Mouse (Mus musculus): ENCODE measurements around the gene Prkag3. TPM values are rescaled to one million over a fixed set of nuclear protein-coding genes. Genes with fewer than 3 reads are reported as not detected.
A peak's percentile ranks its signal among the peaks of the same experiment; 100 is the strongest.

Prkag3 gene
- 0.07 and 0.28 TPM in 2 replicates for total RNA-seq (2014; rRNA removed)
- polyA plus RNA-seq (2012; rRNA removed), result 0.02 TPM in 1 of 2 replicates, not detected in the other

GRCm38 (mm10) chr1:74748643-74749271, at the start of gene Prkag3:
Gene Prkag3 (minus strand): TSS chr1:74749221.
- Histone ChIP-seq H3K27ac (replicated peaks; ENCODE audit: insufficient read depth, low read depth, low read length) (no peak within 1 kb of the TSS), H3K4me3 (ENCODE audit: insufficient read depth, low read depth, low read length) (peak within 1 kb of the TSS; percentile 25; the same call in 1 of the 2 replicates), H3K9ac (ENCODE audit: low read depth, low read length) (peak within 1 kb of the TSS; percentile 68), H3K79me2 (ENCODE audit: control insufficient read depth, insufficient read depth, low read length) (no peaks in the 10 kb centered on the region), H3K36me3 (ENCODE audit: control insufficient read depth, insufficient read depth, low read length) (no peaks in the 10 kb centered on the region), H3K27me3 (ENCODE audit: control insufficient read depth, insufficient read depth, low read length) (no peaks in the 10 kb centered on the region), H3K4me1 (ENCODE audit: control insufficient read depth, insufficient read depth, low read length) (peaks cover 6% of the 10 kb centered on the region; the same call in 1 of the 2 replicates)
- WGBS, result 10% methylated on average over 30 of the region's 30 CpGs
- DNase-seq (ENCODE audit: extremely low read depth, low read depth, low spot score), result no peak
- TF ChIP-seq CTCF (IDR thresholded peaks at IDR 0.05; ENCODE audit: low read depth, low read length), result peak; percentile 79
- TF ChIP-seq POLR2A (IDR thresholded peaks at IDR 0.05; ENCODE audit: extremely low read depth, insufficient read depth, low read length), result no peak

GRCm38 (mm10) chr1:74797459-74797858, 48.4 kb upstream of the Prkag3 start:
- TF ChIP-seq POLR2A (IDR thresholded peaks at IDR 0.05; ENCODE audit: extremely low read depth, insufficient read depth, low read length), result no peak
- TF ChIP-seq CTCF (IDR thresholded peaks at IDR 0.05; ENCODE audit: low read depth, low read length), result no peak
- H3K9ac ChIP-seq (ENCODE audit: low read depth, low read length), result no peak overlapping the region
- no peaks in the 10 kb centered on the region for H3K4me1 ChIP-seq (ENCODE audit: control insufficient read depth, insufficient read depth, low read length)
- H3K36me3 ChIP-seq (ENCODE audit: control insufficient read depth, insufficient read depth, low read length), result no peaks in the 10 kb centered on the region
- H3K27me3 ChIP-seq (ENCODE audit: control insufficient read depth, insufficient read depth, low read length), result peaks cover 25% of the 10 kb centered on the region
- H3K79me2 ChIP-seq (ENCODE audit: control insufficient read depth, insufficient read depth, low read length), result no peaks in the 10 kb centered on the region
- no peak for DNase-seq (ENCODE audit: extremely low read depth, low read depth, low spot score)
- H3K27ac ChIP-seq (replicated peaks; ENCODE audit: insufficient read depth, low read depth, low read length), result no peak overlapping the region
- H3K4me3 ChIP-seq (ENCODE audit: insufficient read depth, low read depth, low read length), result no peak overlapping the region
- 40% methylated on average over 5 of the region's 5 CpGs for WGBS

- H3K4me3 ChIP-seq (ENCODE audit: insufficient read depth, low read depth, low read length), result no peak overlapping the region
- H3K9ac ChIP-seq (ENCODE audit: low read depth, low read length), result no peak overlapping the region
- H3K27ac ChIP-seq (replicated peaks; ENCODE audit: insufficient read depth, low read depth, low read length), result no peak overlapping the region
- no peaks in the 10 kb centered on the region for H3K36me3 ChIP-seq (ENCODE audit: control insufficient read depth, insufficient read depth, low read length)
- H3K27me3 ChIP-seq (ENCODE audit: control insufficient read depth, insufficient read depth, low read length), result peaks cover 29% of the 10 kb centered on the region
- WGBS, result 4% methylated on average over 9 of the region's 11 CpGs
- no peaks in the 10 kb centered on the region for H3K4me1 ChIP-seq (ENCODE audit: control insufficient read depth, insufficient read depth, low read length)
- DNase-seq (ENCODE audit: extremely low read depth, low read depth, low spot score), result no peak
- H3K79me2 ChIP-seq (ENCODE audit: control insufficient read depth, insufficient read depth, low read length), result no peaks in the 10 kb centered on the region
- TF ChIP-seq POLR2A (IDR thresholded peaks at IDR 0.05; ENCODE audit: extremely low read depth, insufficient read depth, low read length), result no peak
Measured at GRCm38 (mm10) chr1:74795145-74795529, 46.1 kb upstream of the Prkag3 start.

DNA sequence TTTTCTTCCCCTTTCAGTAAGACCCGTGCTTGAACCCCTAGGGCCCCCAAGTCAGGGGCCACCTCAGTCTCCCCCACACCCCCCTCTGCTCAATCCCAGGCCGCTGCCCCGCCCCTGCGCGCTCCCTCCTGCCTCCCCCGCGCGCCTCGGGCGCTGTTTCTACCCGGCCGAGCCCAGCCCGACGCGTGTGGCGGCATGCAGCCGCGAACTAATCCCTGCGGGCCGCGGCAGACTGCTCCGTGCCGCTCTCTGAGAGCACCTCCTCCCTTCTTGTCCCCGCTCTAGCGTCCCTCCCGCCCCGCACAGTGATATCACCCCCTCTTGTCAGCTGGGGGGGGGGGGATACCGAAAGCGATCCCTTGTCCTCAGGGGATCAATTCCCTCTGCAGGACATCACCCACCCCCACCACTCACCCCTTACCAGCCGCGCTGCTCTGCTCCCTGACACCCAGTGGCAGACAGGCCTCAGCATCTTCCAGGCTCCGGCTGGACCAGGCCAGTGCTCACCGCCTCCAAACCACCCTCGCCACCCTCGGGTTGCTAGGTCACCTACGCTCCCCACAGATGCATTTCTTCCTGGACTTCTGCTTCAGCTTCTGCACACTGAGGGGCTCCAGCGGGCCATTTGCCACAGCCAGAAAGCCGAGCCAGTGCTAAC, 45.6 kb upstream of the Prkag3 start:
- TF ChIP-seq POLR2A (IDR thresholded peaks at IDR 0.05; ENCODE audit: extremely low read depth, insufficient read depth, low read length), result no peak
- TF ChIP-seq CTCF (IDR thresholded peaks at IDR 0.05; ENCODE audit: low read depth, low read length), result no peak
- 5% methylated on average over 35 of the region's 38 CpGs for WGBS
- no peaks in the 10 kb centered on the region for H3K4me1 ChIP-seq (ENCODE audit: control insufficient read depth, insufficient read depth, low read length)
- no peaks in the 10 kb centered on the region for H3K36me3 ChIP-seq (ENCODE audit: control insufficient read depth, insufficient read depth, low read length)
- no peak overlapping the region for H3K27ac ChIP-seq (replicated peaks; ENCODE audit: insufficient read depth, low read depth, low read length)
- DNase-seq (ENCODE audit: extremely low read depth, low read depth, low spot score), result no peak
- peaks cover 33% of the 10 kb centered on the region for H3K27me3 ChIP-seq (ENCODE audit: control insufficient read depth, insufficient read depth, low read length)
- no peak overlapping the region for H3K4me3 ChIP-seq (ENCODE audit: insufficient read depth, low read depth, low read length)
- no peak overlapping the region for H3K9ac ChIP-seq (ENCODE audit: low read depth, low read length)
- no peaks in the 10 kb centered on the region for H3K79me2 ChIP-seq (ENCODE audit: control insufficient read depth, insufficient read depth, low read length)

GRCm38 (mm10) chr1:74792831-74793660, 44.0 kb upstream of the Prkag3 start:
- Histone ChIP-seq H3K27me3 (ENCODE audit: control insufficient read depth, insufficient read depth, low read length) (peaks cover 35% of the 10 kb centered on the region), H3K9ac (ENCODE audit: low read depth, low read length) (no peak overlapping the region), H3K79me2 (ENCODE audit: control insufficient read depth, insufficient read depth, low read length) (no peaks in the 10 kb centered on the region), H3K4me3 (ENCODE audit: insufficient read depth, low read depth, low read length) (no peak overlapping the region), H3K36me3 (ENCODE audit: control insufficient read depth, insufficient read depth, low read length) (no peaks in the 10 kb centered on the region), H3K27ac (replicated peaks; ENCODE audit: insufficient read depth, low read depth, low read length) (no peak overlapping the region), H3K4me1 (ENCODE audit: control insufficient read depth, insufficient read depth, low read length) (no peaks in the 10 kb centered on the region)
- DNase-seq (ENCODE audit: extremely low read depth, low read depth, low spot score), result no peak
- TF ChIP-seq POLR2A (IDR thresholded peaks at IDR 0.05; ENCODE audit: extremely low read depth, insufficient read depth, low read length) (no peak), CTCF (IDR thresholded peaks at IDR 0.05; ENCODE audit: low read depth, low read length) (no peak)
- WGBS, result 14% methylated on average over 19 of the region's 19 CpGs

Measured in liver, adult 2 months (tissue).